Mouse (Mus musculus) adipocyte (in vitro differentiated cells): Measurements from ENCODE around the gene Unc80.

Experiments used
- DNase-seq: peaks from one replicate; pipeline ENCODE4 v3.0.0-alpha.2; 2016; ENCODE audit warnings: low spot score

Gene Unc80

DNA sequence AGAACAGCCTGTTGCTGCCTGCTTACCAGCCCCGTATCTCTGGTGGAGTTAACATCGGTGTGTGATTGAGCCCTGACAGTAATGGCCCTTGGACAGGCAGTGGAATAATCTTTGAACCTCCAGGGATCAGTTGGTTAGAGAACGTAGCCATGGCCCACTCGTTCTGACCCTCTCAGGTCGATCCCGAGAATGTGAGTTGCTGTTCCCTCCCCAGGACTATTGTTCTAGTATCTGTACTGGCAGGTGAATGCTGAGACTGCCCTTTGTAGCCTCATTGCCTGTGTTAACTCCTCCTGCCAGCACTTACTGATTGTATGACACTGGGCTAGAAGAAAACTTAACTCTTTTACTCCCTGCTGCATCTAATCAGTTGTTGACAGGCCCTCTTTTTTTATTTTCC is 236.4 kb downstream of the Unc80 start:
- DNase-seq: no peak

GRCm38 (mm10) chr1:66712859-66713258 is 244.7 kb downstream of the Unc80 start:
- DNase-seq: no peak

GRCm38 (mm10) chr1:66730581-66730980 is 262.4 kb downstream of the Unc80 start:
- no peak for DNase-seq
